Mouse (Mus musculus) G1E (cell line): ENCODE data around the gene Metap1. TPM values are rescaled to one million over a fixed set of nuclear protein-coding genes. Genes with fewer than 3 reads are reported as not detected.
A peak's percentile ranks its signal among the peaks of the same experiment; 100 is the strongest.

ENCODE experiments used
- ATAC-seq: 2 replicates; pipeline ENCODE4 v1.8.0; 2016; ENCODE audit warnings: mild to moderate bottlenecking; ENCODE audit not compliant: insufficient number of reproducible peaks, poor library complexity, low FRiP score, severe bottlenecking; ENCODE audit errors: extremely low read depth
- DNase-seq: peaks from one replicate; pipeline ENCODE4 v3.0.0; 2012; ENCODE audit warnings: low spot score
- H3K27me3 ChIP-seq: 2 replicates; pipeline ENCODE4 v1.6.1; 2012; ENCODE audit warnings: mild to moderate bottlenecking, low read length, inconsistent platforms; ENCODE audit not compliant: insufficient read depth
- H3K36me3 ChIP-seq: replicated peaks from 2 replicates; pipeline ENCODE3; 2012; ENCODE audit warnings: mild to moderate bottlenecking, inconsistent platforms
- H3K4me1 ChIP-seq: 2 replicates; pipeline ENCODE4 v1.6.1; 2012; ENCODE audit warnings: low read depth, low read length, inconsistent platforms, mixed read lengths; ENCODE audit not compliant: insufficient read depth
- H3K4me3 ChIP-seq: 2 replicates; pipeline ENCODE4 v1.5.1; 2012; ENCODE audit warnings: low read depth, mild to moderate bottlenecking, inconsistent platforms, low read length, moderate library complexity, mixed read lengths
- H3K9me3 ChIP-seq: replicated peaks from 2 replicates; pipeline ENCODE4 v1.6.1; 2012; ENCODE audit warnings: inconsistent platforms
- CTCF ChIP-seq: IDR thresholded peaks from 2 replicates; pipeline ENCODE4 v1.5.1; 2012; ENCODE audit warnings: low read depth, low read length, inconsistent platforms, mixed read lengths
- GATA1 ChIP-seq: IDR thresholded peaks from 2 replicates; pipeline ENCODE4 v1.6.1; 2012; ENCODE audit warnings: borderline replicate concordance, low read length, inconsistent platforms, mixed read lengths
- GATA2 ChIP-seq: IDR thresholded peaks from 2 replicates; pipeline ENCODE4 v1.6.1; 2012; ENCODE audit warnings: low read depth, low read length, inconsistent platforms, borderline replicate concordance
- POLR2AphosphoS5 ChIP-seq: IDR thresholded peaks from 2 replicates; pipeline ENCODE4 v1.6.1; 2012; ENCODE audit warnings: low read depth, low read length, inconsistent platforms; ENCODE audit not compliant: insufficient replicate concordance
- TAL1 ChIP-seq: conservative IDR thresholded peaks from 2 replicates; pipeline ENCODE4 v1.6.1; 2012; ENCODE audit warnings: low read depth, low read length, inconsistent platforms, mixed read lengths
- polyA plus RNA-seq: library from polyadenylated mRNA; stranded (reverse); fragments of >175 nt; gene quantifications from 2 replicates; pipeline ENCODE4 v1.2.3, GENCODE M21; 2012
- total RNA-seq, 2 experiments: library from RNA; stranded (forward) in 1 of 2; stranded (reverse) in 1 of 2; fragments of 200-1000 nt in 1 of 2; fragments of >200 nt in 1 of 2; fragmentation: Nextera tagmentation in 1 of 2; gene quantifications; 2 replicates each; pipeline ENCODE4 v1.2.3; 2014 to 2017

Metap1 gene
- total and polyA plus RNA-seq, 3 experiments, result 24.3 to 67.3 (median 66.3) TPM

DNA sequence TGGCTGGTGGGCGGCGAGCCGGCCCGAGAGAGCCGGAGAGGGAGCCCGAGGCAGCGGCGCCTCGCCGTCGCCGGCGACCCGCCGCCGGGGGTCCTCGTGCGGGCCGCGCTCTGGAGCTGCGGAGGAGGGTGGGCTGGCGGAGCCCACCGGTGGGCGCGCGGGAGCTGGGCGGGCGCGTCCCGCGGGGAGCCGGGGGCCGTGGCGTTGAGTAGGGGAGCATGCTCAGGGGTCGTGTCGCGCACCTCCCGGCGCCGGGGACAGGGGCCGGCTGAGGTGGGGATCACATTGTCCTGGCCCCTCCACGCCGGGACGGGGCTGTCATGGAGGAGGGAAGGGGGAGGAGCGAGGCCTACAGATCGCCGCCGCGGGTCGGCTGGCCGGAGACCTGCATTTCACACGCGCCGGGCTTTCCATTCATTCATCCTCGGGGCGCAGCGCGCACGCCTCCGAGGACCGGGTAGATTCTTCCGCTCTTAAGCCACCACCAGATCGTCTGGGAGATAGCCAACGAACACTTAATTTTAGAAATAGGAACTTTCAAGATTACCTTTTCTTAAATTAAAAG, 38.4 kb upstream of the Metap1 start:
- Histone ChIP-seq H3K9me3 (no peaks in the 10 kb centered on the region), H3K27me3 (no peaks in the 10 kb centered on the region), H3K4me1 (peaks cover 45% of the 10 kb centered on the region), H3K4me3 (peak overlapping the region; percentile 91), H3K36me3 (peaks cover 11% of the 10 kb centered on the region)
- no peak for TF ChIP-seq TAL1
- no peak for TF ChIP-seq GATA1
- TF ChIP-seq CTCF, result no peak
- TF ChIP-seq GATA2, result no peak
- TF ChIP-seq POLR2AphosphoS5, result no peak
- peak; percentile 32; the same call in 1 of the 2 replicates for ATAC-seq
- DNase-seq, result peak; percentile 36

- peak; percentile 90 for ATAC-seq
- no peak for TF ChIP-seq GATA2
- TF ChIP-seq TAL1, result no peak
- no peak for TF ChIP-seq POLR2AphosphoS5
- no peak for TF ChIP-seq GATA1
- TF ChIP-seq CTCF, result no peak
These were observed 37.8 kb upstream of the Metap1 start for GRCm38 (mm10) chr3:138526916-138527666.

DNA sequence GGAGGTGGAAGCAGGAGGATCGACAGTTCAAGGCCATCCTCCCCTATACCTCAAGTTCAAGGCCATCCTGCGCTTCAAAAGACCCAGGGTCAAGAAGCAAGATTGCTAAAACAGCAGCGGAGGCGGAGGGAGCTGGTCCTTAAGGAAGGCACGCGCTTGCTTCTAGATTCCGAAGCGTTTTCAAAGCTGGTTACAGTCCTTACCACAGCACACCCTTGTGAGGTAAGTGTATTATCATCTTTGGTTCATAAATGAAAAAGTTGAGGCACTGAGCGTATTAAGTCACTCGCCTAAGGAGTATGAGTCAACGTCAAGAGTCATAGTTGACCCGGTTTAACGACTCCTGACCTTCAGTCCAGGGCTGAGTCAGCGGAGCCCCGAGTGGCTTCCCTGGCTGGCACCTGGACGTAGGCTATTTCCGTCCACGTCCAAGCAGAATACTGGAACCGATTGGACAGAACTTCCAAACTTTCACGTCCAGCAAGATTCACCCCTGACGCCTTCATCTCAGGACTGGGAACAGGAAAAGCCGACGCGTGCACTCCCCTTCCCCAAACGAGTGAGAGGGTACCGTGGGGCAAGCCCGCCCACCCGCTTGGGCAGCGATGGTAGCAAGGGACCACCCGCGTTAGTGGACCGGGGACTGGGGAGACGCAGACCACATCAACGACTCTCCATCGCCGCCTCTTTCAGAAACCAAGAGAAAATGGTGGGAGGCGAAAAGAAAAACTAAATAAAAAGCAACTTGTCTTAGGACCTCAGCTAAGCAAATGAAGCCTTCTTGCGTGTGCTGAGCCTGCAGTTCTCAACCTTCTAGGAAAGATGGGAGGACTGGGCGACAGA, 37.0 kb upstream of the Metap1 start, which contains the start of gene Eif4e:
Eif4e (plus strand) TSS at position 107 of the 843 bp plus-strand sequence.
- TF ChIP-seq TAL1 (no peak), CTCF (no peak), GATA2 (no peak), GATA1 (no peak), POLR2AphosphoS5 (no peak; the same call in 1 of the 2 replicates)
- H3K27me3 ChIP-seq, result no peaks in the 10 kb centered on the region; the same call in 1 of the 2 replicates
- H3K4me3 ChIP-seq, result peak within 1 kb of the TSS; percentile 91
- H3K9me3 ChIP-seq, result no peaks in the 10 kb centered on the region
- peaks cover 5% of the 10 kb centered on the region for H3K36me3 ChIP-seq
- peaks cover 34% of the 10 kb centered on the region for H3K4me1 ChIP-seq
- DNase-seq, result peak; percentile 38
- peak; percentile 26; the same call in 1 of the 2 replicates for ATAC-seq

More at GRCm38 (mm10) chr3:138526916-138527666, 37.8 kb upstream of the Metap1 start:
- no peaks in the 10 kb centered on the region for H3K9me3 ChIP-seq
- H3K4me1 ChIP-seq, result peaks cover 40% of the 10 kb centered on the region
- DNase-seq, result peak; percentile 92
- peaks cover 11% of the 10 kb centered on the region for H3K36me3 ChIP-seq
- no peaks in the 10 kb centered on the region; the same call in 1 of the 2 replicates for H3K27me3 ChIP-seq
- H3K4me3 ChIP-seq, result peak overlapping the region; percentile 91

DNA sequence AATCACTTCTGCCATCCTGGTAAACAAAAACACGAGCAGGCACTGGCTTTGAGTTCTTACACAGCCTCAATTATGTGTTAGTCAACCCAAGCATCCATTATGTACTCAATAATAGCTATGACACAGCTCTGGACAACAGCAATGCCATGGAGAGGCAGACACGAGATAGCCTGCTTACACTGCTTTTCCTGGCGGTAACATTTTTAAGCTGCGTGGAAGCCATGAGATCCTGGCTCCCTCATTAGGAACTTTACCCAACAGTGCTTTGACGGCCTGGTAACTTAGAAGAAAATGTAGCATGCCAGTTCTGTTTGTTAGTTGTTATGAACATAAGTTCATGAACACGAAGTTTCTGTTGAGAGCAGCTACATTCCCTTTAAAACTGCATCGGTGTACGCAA, 36.2 kb upstream of the Metap1 start:
- no peak for TF ChIP-seq POLR2AphosphoS5
- TF ChIP-seq TAL1, result no peak
- TF ChIP-seq GATA2, result no peak
- no peak for TF ChIP-seq GATA1
- TF ChIP-seq CTCF, result no peak
- ATAC-seq (no peak), DNase-seq (no peak)
- H3K36me3 ChIP-seq, result peaks cover under 1% of the 10 kb centered on the region
- peaks cover 4% of the 10 kb centered on the region for H3K27me3 ChIP-seq
- H3K4me1 ChIP-seq, result peaks cover 27% of the 10 kb centered on the region
- H3K4me3 ChIP-seq, result no peak overlapping the region
- H3K9me3 ChIP-seq, result no peaks in the 10 kb centered on the region

DNA sequence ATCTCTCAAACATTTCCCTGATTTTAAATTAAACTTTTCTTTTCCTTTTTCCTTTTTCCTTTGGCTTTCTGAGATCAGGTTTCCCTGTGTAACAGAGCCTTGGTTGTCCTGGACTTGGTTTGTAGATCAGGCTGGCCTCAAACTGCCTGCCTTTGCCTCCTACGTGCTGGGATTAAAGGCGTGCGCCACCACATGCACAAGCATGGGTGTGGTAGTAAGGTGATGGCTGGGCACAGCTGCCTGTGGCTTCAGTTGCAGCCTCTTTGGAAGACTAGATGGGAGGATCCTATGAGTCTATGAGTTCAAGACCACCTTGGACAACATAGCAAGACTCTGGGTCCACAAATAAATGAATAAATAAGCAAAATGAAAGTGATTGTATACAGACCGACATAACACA, 34.6 kb upstream of the Metap1 start:
- TF ChIP-seq TAL1, result no peak
- no peak for TF ChIP-seq CTCF
- no peak for TF ChIP-seq GATA2
- no peak for TF ChIP-seq POLR2AphosphoS5
- no peak for TF ChIP-seq GATA1
- no peak for ATAC-seq
- no peak for DNase-seq
- H3K9me3 ChIP-seq, result no peaks in the 10 kb centered on the region
- H3K36me3 ChIP-seq, result no peaks in the 10 kb centered on the region
- peaks cover 15% of the 10 kb centered on the region for H3K4me1 ChIP-seq
- peaks cover 6% of the 10 kb centered on the region for H3K27me3 ChIP-seq
- H3K4me3 ChIP-seq, result no peak overlapping the region

- ATAC-seq, result no peak
- DNase-seq, result no peak
- no peak overlapping the region for H3K4me3 ChIP-seq
- H3K9me3 ChIP-seq, result no peaks in the 10 kb centered on the region
- peaks cover 11% of the 10 kb centered on the region for H3K27me3 ChIP-seq
- H3K4me1 ChIP-seq, result no peaks in the 10 kb centered on the region; the same call in 1 of the 2 replicates
- TF ChIP-seq GATA2, result no peak
- no peak for TF ChIP-seq GATA1
- TF ChIP-seq CTCF, result no peak
- TF ChIP-seq POLR2AphosphoS5, result no peak
- no peak for TF ChIP-seq TAL1
- H3K36me3 ChIP-seq, result no peaks in the 10 kb centered on the region
These were observed 29.9 kb upstream of the Metap1 start for GRCm38 (mm10) chr3:138519218-138519617.
